Mouse (Mus musculus) cerebellum, adult 2 months (tissue): ENCODE results near the gene Taok3. TPM values are rescaled to one million over a fixed set of nuclear protein-coding genes. Genes with fewer than 3 reads are reported as not detected.

Experiments used
- DNase-seq, 2 experiments: peaks; one replicate each; pipeline ENCODE4 v3.0.0; 2021
- H3K27ac ChIP-seq: fragments of 200-500 bp; 2 replicates; pipeline ENCODE4 v1.5.1; 2012; ENCODE audit warnings: low read length, control low read depth, inconsistent platforms; ENCODE audit not compliant: insufficient read depth
- H3K27me3 ChIP-seq: fragments of 200-500 bp; 2 replicates; pipeline ENCODE4 v1.6.1; 2012; ENCODE audit warnings: inconsistent platforms, mild to moderate bottlenecking, low read length, moderate library complexity; ENCODE audit not compliant: control insufficient read depth, insufficient read depth
- H3K4me1 ChIP-seq: fragments of 200-500 bp; 2 replicates; pipeline ENCODE4 v1.6.1; 2011; ENCODE audit warnings: low read length; ENCODE audit not compliant: control insufficient read depth, insufficient read depth
- H3K4me3 ChIP-seq: fragments of 200-500 bp; replicated peaks from 2 replicates; pipeline ENCODE3; 2011; ENCODE audit warnings: mild to moderate bottlenecking, low read depth, low read length, control low read depth; ENCODE audit not compliant: insufficient read depth
- CTCF ChIP-seq: fragments of 200-500 bp; IDR thresholded peaks from 2 replicates; pipeline ENCODE4 v1.5.1; 2011; ENCODE audit warnings: low read depth, mild to moderate bottlenecking, control low read depth, low read length, moderate library complexity, borderline replicate concordance; ENCODE audit not compliant: insufficient read depth
- POLR2A ChIP-seq: fragments of 200-500 bp; IDR thresholded peaks from 2 replicates; pipeline ENCODE4 v1.6.1; 2011; ENCODE audit warnings: low read length, control low read depth, borderline replicate concordance; ENCODE audit not compliant: insufficient read depth
- WGBS: fragments of 180-500 bp; shearing (Covaris S2); methylation state at CpG from one replicate; pipeline ENCODE4 v1.1.7; 2018; 5-methylcytosine and 5-hydroxymethylcytosine counted together
- polyA plus RNA-seq: library from polyadenylated mRNA; depleted of rRNA; stranded (reverse); fragments of >200 nt; gene quantifications from 2 replicates; pipeline ENCODE4 v1.2.3, GENCODE M21; 2012

The Taok3 gene
- polyA plus RNA-seq, 1 experiment = 43.6 TPM

GRCm38 (mm10) chr5:117103194-117103929 lies 16.6 kb upstream of the Taok3 start:
- no peak for TF ChIP-seq CTCF
- no peak for TF ChIP-seq POLR2A
- peak; percentile 72 to 82 for DNase-seq
- peaks cover 45% of the 10 kb centered on the region for H3K4me1 ChIP-seq
- WGBS = 25% methylated on average over 20 of the region's 20 CpGs
- H3K27me3 ChIP-seq = no peaks in the 10 kb centered on the region
- H3K4me3 ChIP-seq = no peak overlapping the region
- H3K27ac ChIP-seq = peak overlapping the region; percentile 78

- H3K4me3 ChIP-seq = no peak overlapping the region
- 65% methylated on average over 12 of the region's 12 CpGs for WGBS
- no peak for TF ChIP-seq POLR2A
- no peak for TF ChIP-seq CTCF
These were observed 15.6 kb upstream of the Taok3 start for GRCm38 (mm10) chr5:117104329-117104728.

GRCm38 (mm10) chr5:117105761-117106160 lies 14.2 kb upstream of the Taok3 start:
- no peak overlapping the region for H3K4me3 ChIP-seq
- peaks cover 45% of the 10 kb centered on the region for H3K4me1 ChIP-seq
- peak; percentile 62 to 73 for DNase-seq
- no peaks in the 10 kb centered on the region for H3K27me3 ChIP-seq
- TF ChIP-seq POLR2A = no peak
- no peak for TF ChIP-seq CTCF
- 14% methylated on average over 9 of the region's 9 CpGs for WGBS
- peak overlapping the region; percentile 57; the same call in 1 of the 2 replicates for H3K27ac ChIP-seq

More at GRCm38 (mm10) chr5:117104329-117104728, 15.6 kb upstream of the Taok3 start:
- Histone ChIP-seq H3K27me3 (no peaks in the 10 kb centered on the region), H3K27ac (no peak overlapping the region), H3K4me1 (peaks cover 45% of the 10 kb centered on the region)
- peak in 1 of 2 experiments; percentile 36 for DNase-seq

- no peak for TF ChIP-seq CTCF
- Histone ChIP-seq H3K4me1 (peaks cover 31% of the 10 kb centered on the region), H3K27ac (no peak overlapping the region), H3K4me3 (no peak overlapping the region), H3K27me3 (no peaks in the 10 kb centered on the region)
- 92% methylated on average over 13 of the region's 13 CpGs for WGBS
- no peak for DNase-seq
These were observed 11.6 kb upstream of the Taok3 start for GRCm38 (mm10) chr5:117108292-117108691.

GRCm38 (mm10) chr5:117108731-117109130 lies 11.2 kb upstream of the Taok3 start:
- H3K4me3 ChIP-seq = no peak overlapping the region
- H3K27ac ChIP-seq = no peak overlapping the region
- 95% methylated on average over 13 of the region's 13 CpGs for WGBS
- H3K27me3 ChIP-seq = no peaks in the 10 kb centered on the region
- H3K4me1 ChIP-seq = peaks cover 26% of the 10 kb centered on the region
- TF ChIP-seq POLR2A = no peak
- no peak for TF ChIP-seq CTCF
- no peak for DNase-seq

GRCm38 (mm10) chr5:117109522-117109921 lies 10.4 kb upstream of the Taok3 start:
- Histone ChIP-seq H3K27ac (no peak overlapping the region), H3K4me3 (no peak overlapping the region), H3K4me1 (peaks cover 19% of the 10 kb centered on the region), H3K27me3 (no peaks in the 10 kb centered on the region)
- no peak for DNase-seq
- TF ChIP-seq POLR2A (no peak), CTCF (peak; percentile 37; the same call in 1 of the 2 replicates)
- 84% methylated on average over 8 of the region's 8 CpGs for WGBS

GRCm38 (mm10) chr5:117111064-117111773 lies 8.7 kb upstream of the Taok3 start:
- WGBS = 84% methylated on average over 16 of the region's 16 CpGs

GRCm38 (mm10) chr5:117111774-117112112 lies 8.2 kb upstream of the Taok3 start:
- Histone ChIP-seq H3K27me3 (no peaks in the 10 kb centered on the region), H3K27ac (no peak overlapping the region), H3K4me1 (no peaks in the 10 kb centered on the region; the same call in 1 of the 2 replicates), H3K4me3 (no peak overlapping the region)
- 96% methylated on average over 7 of the region's 7 CpGs for WGBS
- DNase-seq = no peak
- TF ChIP-seq CTCF (no peak), POLR2A (no peak)

More at GRCm38 (mm10) chr5:117111064-117111773, 8.7 kb upstream of the Taok3 start:
- Histone ChIP-seq H3K4me3 (no peak overlapping the region), H3K27me3 (no peaks in the 10 kb centered on the region), H3K27ac (no peak overlapping the region), H3K4me1 (peaks cover 4% of the 10 kb centered on the region)
- no peak for DNase-seq
- no peak for TF ChIP-seq CTCF
- TF ChIP-seq POLR2A = no peak
